12 mouse cellular contexts compared by ENCODE assay signal in the genomic region with DNA sequence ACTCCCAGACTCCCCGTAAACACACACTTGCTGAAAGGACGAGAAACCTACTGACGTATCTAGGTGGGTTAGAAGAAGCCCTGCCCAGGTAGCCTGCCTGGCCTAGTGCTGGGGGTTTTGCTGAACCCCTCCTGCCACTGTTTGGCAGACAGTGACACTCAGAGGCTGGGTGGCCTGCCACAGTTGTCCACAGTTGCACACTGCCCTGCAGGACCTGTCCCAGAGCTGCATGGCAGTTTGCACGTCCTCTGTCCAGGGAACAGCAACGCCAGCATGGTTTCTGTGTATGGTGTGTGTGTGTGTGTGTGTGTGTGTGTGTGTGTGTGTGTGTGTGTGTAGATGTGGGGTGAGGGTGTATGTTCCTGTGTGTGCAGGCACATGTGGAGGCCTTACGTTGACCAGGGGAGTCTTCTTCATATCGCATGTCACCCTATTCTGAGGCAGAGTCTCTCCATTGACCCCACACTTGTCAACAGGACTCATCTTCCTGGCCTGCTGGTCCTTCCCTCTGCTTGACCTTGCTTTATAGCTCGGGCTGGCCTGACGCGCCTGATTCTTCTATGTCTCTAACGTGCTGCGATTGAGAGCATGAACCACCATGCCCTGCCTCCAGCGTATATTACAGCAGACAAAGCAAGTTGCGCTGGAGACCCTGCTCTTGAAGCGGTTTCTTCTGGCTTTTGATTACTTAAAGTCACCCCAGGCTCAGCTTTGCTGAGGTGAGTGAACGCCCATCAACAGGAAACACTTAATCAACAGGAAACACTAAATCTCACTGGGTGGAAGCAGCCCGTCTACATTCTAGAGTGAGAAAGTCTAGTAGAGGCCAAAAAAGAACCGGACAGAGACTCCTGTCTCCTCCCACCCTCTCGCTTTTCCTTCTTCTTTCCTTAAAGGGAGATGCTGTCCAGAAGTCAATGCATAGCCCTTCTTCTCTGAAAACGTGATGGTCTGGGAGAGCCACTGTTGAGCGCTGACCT. TPM values are rescaled to one million over a fixed set of nuclear protein-coding genes. Genes with fewer than 3 reads are reported as not detected.
A peak's percentile ranks its signal among the peaks of the same experiment; 100 is the strongest.
DNase-seq lines count a peak whose midpoint lies in the region; ATAC-seq and TF ChIP-seq lines count a peak whose summit lies in the region.
"Had no signal": no experiment of that assay in that cellular context is flagged by ENCODE, and none has a peak within 500 bp of the region (broad histone marks: within the 10 kb centered on the region; RNA-seq: fewer than 3 reads in every experiment).

No protein-coding gene starts in this region.

- no peak overlapping the region for H3K9ac ChIP-seq in lung, postnatal 0 days (replicated peaks; ENCODE audit: low read depth)
- H3K9ac ChIP-seq in intestine, embryonic 16.5 days (ENCODE audit: low read depth, low read length): no peak overlapping the region
- H3K9ac ChIP-seq: embryonic facial prominence, embryonic 13.5 days had no signal

- peaks cover 5% of the 10 kb centered on the region for H3K4me1 ChIP-seq in lung, postnatal 0 days (ENCODE audit: insufficient read depth, low read depth, low read length)
- peaks cover 16% of the 10 kb centered on the region for H3K4me1 ChIP-seq in intestine, embryonic 16.5 days (ENCODE audit: control insufficient read depth, insufficient read depth, low read length)
- H3K4me1 ChIP-seq in embryonic facial prominence, embryonic 10.5 days: peaks cover 60% of the 10 kb centered on the region

- DNase-seq in lung, postnatal 0 days (ENCODE audit: low spot score): peak; percentile 16
- no peak for DNase-seq in lung, postnatal 10 days
- DNase-seq in kidney, postnatal 10 days: peak; percentile 45
- peak; percentile 26 for DNase-seq in yolk sac, embryonic 10.5 days (ENCODE audit: low spot score)
- DNase-seq in embryonic facial prominence, embryonic 10.5 days (ENCODE audit: low spot score): no peak
- DNase-seq in gastrocnemius, postnatal 25 days: no peak
- DNase-seq: cerebellum, adult 8-10 months had no signal

- H3K27ac ChIP-seq in lung, postnatal 0 days (ENCODE audit: low read length): no peak overlapping the region
- H3K27ac ChIP-seq in intestine, embryonic 16.5 days (ENCODE audit: low read length): peak overlapping the region; percentile 41; the same call in 1 of the 2 replicates
- no peak overlapping the region; the same call in 1 of the 2 replicates for H3K27ac ChIP-seq in embryonic facial prominence, embryonic 10.5 days (replicated peaks)
- H3K27ac ChIP-seq: embryonic facial prominence, embryonic 13.5 days had no signal

- H3K4me3 ChIP-seq in lung, postnatal 0 days (ENCODE audit: low read depth, low read length): no peak overlapping the region
- no peak overlapping the region for H3K4me3 ChIP-seq in intestine, embryonic 16.5 days (ENCODE audit: low read length)
- H3K4me3 ChIP-seq in embryonic facial prominence, embryonic 10.5 days: no peak overlapping the region
- H3K4me3 ChIP-seq: embryonic facial prominence, embryonic 13.5 days; megakaryocyte, embryonic 14.5 days had no signal

- peak; percentile 24 for ATAC-seq in lung, postnatal 0 days
- ATAC-seq in intestine, embryonic 16.5 days: no peak
- ATAC-seq: forebrain, embryonic 16.5 days had no signal

- TF ChIP-seq EP300 in lung, postnatal 0 days (IDR thresholded peaks at IDR 0.05): 0 out of 2 replicates have a peak, but pooled peaks have one; percentile 13

- no peaks in the 10 kb centered on the region for H3K36me3 ChIP-seq in lung, postnatal 0 days (ENCODE audit: insufficient read depth, low read length)
- H3K36me3 ChIP-seq in intestine, embryonic 16.5 days (ENCODE audit: control insufficient read depth, insufficient read depth, low read length): no peaks in the 10 kb centered on the region
- H3K36me3 ChIP-seq in embryonic facial prominence, embryonic 10.5 days (replicated peaks): no peaks in the 10 kb centered on the region
- H3K36me3 ChIP-seq: embryonic facial prominence, embryonic 13.5 days had no signal

- WGBS in lung, postnatal 0 days: 53% methylated on average over 21 of the region's 21 CpGs
- WGBS in intestine, embryonic 16.5 days: 61% methylated on average over 21 of the region's 21 CpGs
- 80% methylated on average over 21 of the region's 21 CpGs for WGBS in embryonic facial prominence, embryonic 10.5 days

- TF ChIP-seq CTCF in lung, postnatal 0 days (IDR thresholded peaks at IDR 0.05): no peak

- H3K9me3 ChIP-seq in lung, postnatal 0 days (ENCODE audit: low read length): no peaks in the 10 kb centered on the region
- no peaks in the 10 kb centered on the region for H3K9me3 ChIP-seq in intestine, embryonic 16.5 days (ENCODE audit: control insufficient read depth, low read length)
- no peaks in the 10 kb centered on the region for H3K9me3 ChIP-seq in embryonic facial prominence, embryonic 10.5 days
- H3K9me3 ChIP-seq: embryonic facial prominence, embryonic 13.5 days; megakaryocyte, embryonic 14.5 days had no signal

- no peak overlapping the region for H3K4me2 ChIP-seq in lung, postnatal 0 days (replicated peaks; ENCODE audit: low read depth, low read length)
- H3K4me2 ChIP-seq in intestine, embryonic 16.5 days (ENCODE audit: low read depth, low read length): no peak overlapping the region
- H3K4me2 ChIP-seq: embryonic facial prominence, embryonic 13.5 days; heart, embryonic 11.5 days had no signal

- no peaks in the 10 kb centered on the region for H3K27me3 ChIP-seq in lung, postnatal 0 days (replicated peaks; ENCODE audit: insufficient read depth, low read length)
- H3K27me3 ChIP-seq in intestine, embryonic 16.5 days (replicated peaks; ENCODE audit: control insufficient read depth, insufficient read depth, low read length): no peaks in the 10 kb centered on the region
- H3K27me3 ChIP-seq in embryonic facial prominence, embryonic 10.5 days (replicated peaks; ENCODE audit: low read depth, poor library complexity, severe bottlenecking): no peaks in the 10 kb centered on the region
- H3K27me3 ChIP-seq: embryonic facial prominence, embryonic 13.5 days had no signal

RNA-seq across cellular contexts. Expression of gene Vapb, which starts 57.5 kb away (rescaled TPM):
- polyA plus RNA-seq in lung, postnatal 0 days (2015; fragmentation: Nextera tagmentation; extraction: Ambion mirVana): 12.4 and 12.9 TPM in 2 replicates
- polyA plus RNA-seq in intestine, embryonic 16.5 days (2015; fragmentation: Nextera tagmentation; extraction: Ambion mirVana): 16.2 and 19.6 TPM in 2 replicates
- 8.1 and 9.8 TPM in 2 replicates for polyA plus RNA-seq in embryonic facial prominence, embryonic 10.5 days (2016; fragmentation: Nextera tagmentation; extraction: Ambion mirVana)
- 100 to 1,000 TPM; 149 to 155 TPM for total RNA-seq in gastrocnemius, postnatal 25 days (2021)

Comparison
In these comparisons a context has a peak if more than half of its experiments do, and no peak if none do; other contexts are left out.
1. DNase-seq: peak in lung, postnatal 0 days (single experiment), kidney, postnatal 10 days (single experiment) and yolk sac, embryonic 10.5 days (single experiment); none in lung, postnatal 10 days (single experiment), embryonic facial prominence, embryonic 10.5 days (single experiment) and gastrocnemius, postnatal 25 days (single experiment).